Comparison of ENCODE assay signal across 11 mouse cellular contexts in the genomic region with DNA sequence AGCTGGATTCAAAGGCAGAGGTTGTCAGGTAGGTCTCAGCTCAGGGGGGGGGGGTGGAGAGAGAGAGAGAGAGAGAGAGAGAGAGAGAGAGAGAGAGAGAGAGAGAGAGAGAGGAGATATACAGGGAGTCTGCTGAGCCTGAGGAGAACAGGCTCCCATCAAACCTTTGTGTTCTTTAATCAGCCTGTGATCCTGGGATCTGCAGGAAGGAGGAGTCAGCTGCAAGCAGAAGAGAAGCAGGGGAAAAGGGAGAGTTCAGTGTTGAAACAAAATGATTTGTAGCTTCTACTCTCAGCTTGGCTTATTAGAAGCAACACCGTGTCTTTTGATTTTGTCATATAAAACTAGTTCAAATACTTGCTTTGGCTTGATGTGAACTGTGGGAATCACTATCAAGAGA. TPM values are rescaled to one million over a fixed set of nuclear protein-coding genes. Genes with fewer than 3 reads are reported as not detected.
A peak's percentile ranks its signal among the peaks of the same experiment; 100 is the strongest.
DNase-seq lines count a peak whose midpoint lies in the region; ATAC-seq and TF ChIP-seq lines count a peak whose summit lies in the region.
"Had no signal": no experiment of that assay in that cellular context is flagged by ENCODE, and none has a peak within 500 bp of the region (broad histone marks: within the 10 kb centered on the region; RNA-seq: fewer than 3 reads in every experiment).

A gene (minus strand): TSS at position 168 of the 400 bp plus-strand sequence.

- H3K36me3 ChIP-seq in heart, embryonic 12.5 days = no peaks in the 10 kb centered on the region
- no peaks in the 10 kb centered on the region for H3K36me3 ChIP-seq in C2C12 (ENCODE audit: control insufficient read depth, insufficient read depth)
- no peaks in the 10 kb centered on the region for H3K36me3 ChIP-seq in forebrain, embryonic 16.5 days (ENCODE audit: control insufficient read depth, insufficient read depth)
- H3K36me3 ChIP-seq in liver, embryonic 13.5 days = no peaks in the 10 kb centered on the region

- intact Hi-C loops in gastrocnemius, postnatal 14 days (cut with DNase I; ENCODE audit: low total_unique reads) = no loop called here

- peak within 1 kb of the TSS; percentile 43 for H3K4me3 ChIP-seq in heart, embryonic 12.5 days
- H3K4me3 ChIP-seq in C2C12 (ENCODE audit: insufficient read depth, poor library complexity, severe bottlenecking) = peak within 1 kb of the TSS; percentile 63
- H3K4me3 ChIP-seq in forebrain, embryonic 16.5 days (replicated peaks; ENCODE audit: low read length) = peak within 1 kb of the TSS; percentile 48
- H3K4me3 ChIP-seq in liver, embryonic 13.5 days (replicated peaks) = no peak within 1 kb of the TSS

- DNase-seq in heart, adult 11 months = no peak
- no peak for DNase-seq in liver, embryonic 13.5 days
- no peak for DNase-seq in T-cell, adult 2 months (ENCODE audit: low spot score)
- DNase-seq in ovary, postnatal 36 days (ENCODE audit: low spot score) = no peak
- DNase-seq in gastrocnemius, postnatal 14 days = no peak
- DNase-seq: B cell, adult 2 months; cerebellum, postnatal 25 days had no signal

- no peak for TF ChIP-seq CTCF in C2C12 (IDR thresholded peaks at IDR 0.05; ENCODE audit: control insufficient read depth, insufficient read depth, insufficient read length)

- H3K79me2 ChIP-seq in C2C12 (ENCODE audit: control insufficient read depth, insufficient read depth) = peaks cover 54% of the 10 kb centered on the region

- ATAC-seq in heart, embryonic 12.5 days (ENCODE audit: insufficient number of reproducible peaks, low FRiP score) = no peak
- no peak for ATAC-seq in forebrain, embryonic 16.5 days
- no peak for ATAC-seq in liver, embryonic 13.5 days (ENCODE audit: low read depth)

- peaks cover 26% of the 10 kb centered on the region; the same call in 1 of the 2 replicates for H3K27me3 ChIP-seq in heart, embryonic 12.5 days (replicated peaks)
- H3K27me3 ChIP-seq in C2C12 (ENCODE audit: control insufficient read depth, insufficient read depth, insufficient read length) = no peaks in the 10 kb centered on the region
- H3K27me3 ChIP-seq in forebrain, embryonic 16.5 days (replicated peaks; ENCODE audit: control insufficient read depth, insufficient read depth, low read length) = no peaks in the 10 kb centered on the region
- peaks cover 8% of the 10 kb centered on the region for H3K27me3 ChIP-seq in liver, embryonic 13.5 days

- H3K4me2 ChIP-seq in heart, embryonic 12.5 days = peak within 1 kb of the TSS; percentile 81
- peak within 1 kb of the TSS; percentile 82 for H3K4me2 ChIP-seq in forebrain, embryonic 16.5 days (ENCODE audit: low read length)
- peak within 1 kb of the TSS; percentile 43; the same call in 1 of the 2 replicates for H3K4me2 ChIP-seq in liver, embryonic 13.5 days

- H3K27ac ChIP-seq in heart, embryonic 12.5 days (ENCODE audit: poor library complexity, severe bottlenecking) = no peak within 1 kb of the TSS
- H3K27ac ChIP-seq in forebrain, embryonic 16.5 days (ENCODE audit: low read length) = no peak within 1 kb of the TSS
- no peak within 1 kb of the TSS for H3K27ac ChIP-seq in liver, embryonic 13.5 days

- 0 out of 2 replicates have a peak, but pooled peaks cover 3% of the 10 kb centered on the region for H3K4me1 ChIP-seq in heart, embryonic 12.5 days (replicated peaks)
- peaks cover 10% of the 10 kb centered on the region for H3K4me1 ChIP-seq in forebrain, embryonic 16.5 days (replicated peaks; ENCODE audit: control insufficient read depth, insufficient read depth, low read length)
- no peaks in the 10 kb centered on the region for H3K4me1 ChIP-seq in liver, embryonic 13.5 days (replicated peaks)

- no peak within 1 kb of the TSS for H3K9ac ChIP-seq in heart, embryonic 12.5 days
- H3K9ac ChIP-seq in forebrain, embryonic 16.5 days (replicated peaks; ENCODE audit: low read depth, low read length) = peak within 1 kb of the TSS; percentile 62
- H3K9ac ChIP-seq in liver, embryonic 13.5 days = no peak within 1 kb of the TSS

- WGBS in heart, embryonic 12.5 days = 70% methylated on average over 1 of the region's 1 CpGs
- 82% methylated on average over 1 of the region's 1 CpGs for WGBS in forebrain, embryonic 16.5 days
- 50% methylated on average over 1 of the region's 1 CpGs for WGBS in liver, embryonic 13.5 days (ENCODE audit: insufficient replicate concordance)

- no peaks in the 10 kb centered on the region for H3K9me3 ChIP-seq in heart, embryonic 12.5 days (replicated peaks)
- no peaks in the 10 kb centered on the region for H3K9me3 ChIP-seq in forebrain, embryonic 16.5 days (ENCODE audit: control insufficient read depth, low read length)
- H3K9me3 ChIP-seq in liver, embryonic 13.5 days (replicated peaks) = no peaks in the 10 kb centered on the region

- H3ac ChIP-seq in C2C12 (ENCODE audit: control insufficient read depth, insufficient read length, low read depth) = peak within 1 kb of the TSS; percentile 8

- peaks cover 40% of the 10 kb centered on the region for H3K79me3 ChIP-seq in C2C12 (ENCODE audit: low read depth)

TF ChIP-seq in C2C12, 6 proteins besides CTCF, POLR2A, EP300 and RAD21:
- TF ChIP-seq MYOG (IDR thresholded peaks at IDR 0.05; ENCODE audit: control insufficient read depth, extremely low read depth, insufficient read length) (no peak), MYOD1 (IDR thresholded peaks at IDR 0.05; ENCODE audit: control insufficient read depth, insufficient read length, low read depth) (no peak), FOSL1 (IDR thresholded peaks at IDR 0.05; ENCODE audit: insufficient read depth, low read length, poor library complexity, severe bottlenecking) (no peak), USF1 (IDR thresholded peaks at IDR 0.05; ENCODE audit: low read depth) (no peak), CEBPB (IDR thresholded peaks at IDR 0.05; ENCODE audit: low read depth) (no peak), MAX (IDR thresholded peaks at IDR 0.05) (no peak)

RNA-seq across cellular contexts. Expression of the gene that starts here (rescaled TPM):
- polyA plus RNA-seq in heart, embryonic 12.5 days (2016; fragmentation: Nextera tagmentation; extraction: Ambion mirVana) = not detected in 2 replicates
- polyA plus RNA-seq in C2C12 (2012; fragmentation: generic; extraction: Trizol) = 3.3 TPM
- polyA plus RNA-seq in forebrain, embryonic 16.5 days (2015; fragmentation: Nextera tagmentation; extraction: Ambion mirVana) = 2.7 and 3.8 TPM in 2 replicates
- polyA plus RNA-seq in liver, embryonic 13.5 days (2015; fragmentation: Nextera tagmentation; extraction: Ambion mirVana) = not detected in 2 replicates
- total RNA-seq in gastrocnemius, postnatal 14 days (2021) = under 1 TPM in 1 of 2 experiments, not detected in 1; 0.04 TPM
- total RNA-seq: adrenal gland, adult 18-20 months had no signal
